Mouse (Mus musculus) kidney, adult 9 months (tissue): Measurements from ENCODE around the gene Usp33.
A peak's percentile ranks its signal among the peaks of the same experiment; 100 is the strongest.
"Not testable (repeated sequence)": the region's sequence is repeated elsewhere in the genome, so short reads cannot be mapped to it uniquely, and the experiment has no call there.

Source experiments
- DNase-seq: peaks from one replicate; pipeline ENCODE4 v3.0.0; 2022

Gene Usp33

DNA sequence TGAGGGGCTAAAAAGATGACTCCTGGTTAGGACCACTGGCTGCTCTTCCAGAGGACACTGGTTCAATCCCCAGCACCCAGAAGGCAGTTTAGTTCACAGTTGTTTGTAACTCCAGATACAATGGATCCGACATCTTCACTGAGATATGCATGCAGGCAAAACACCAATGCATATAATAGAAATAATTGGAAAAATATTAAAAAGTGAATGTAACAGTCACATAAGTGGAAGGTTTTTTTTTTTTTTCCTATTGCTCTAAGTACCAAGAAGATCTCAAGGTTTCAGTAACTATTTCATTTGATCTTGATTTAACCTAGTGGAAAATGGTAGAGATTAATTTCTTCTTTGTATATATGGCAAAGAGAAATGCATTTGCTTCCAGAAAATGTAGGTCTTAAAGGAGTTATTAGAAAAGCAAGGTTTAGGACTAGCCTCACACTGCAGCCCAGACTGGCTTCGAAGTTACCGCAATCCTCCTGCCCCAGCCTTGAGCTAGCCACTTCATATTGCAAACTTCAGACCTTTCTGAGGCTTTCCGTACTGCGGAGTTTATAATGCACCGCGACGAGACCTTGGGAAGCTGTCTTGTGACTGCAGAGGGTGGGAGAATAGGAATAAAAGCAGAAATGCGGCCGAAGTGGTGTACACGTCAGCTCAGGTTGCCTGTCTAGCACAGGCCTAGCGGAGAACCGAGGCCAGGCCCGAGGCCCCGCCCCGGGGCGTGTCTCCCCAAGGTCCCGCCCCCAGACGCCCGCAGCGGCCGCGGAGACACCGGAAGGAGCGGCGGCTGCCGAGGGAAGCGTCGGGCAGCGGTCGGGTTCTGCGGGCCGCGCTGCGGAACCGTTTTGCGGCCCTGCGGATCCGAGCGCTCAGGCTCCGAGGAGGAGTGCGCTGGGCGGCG, at the start of gene Usp33:
Usp33 (plus strand) TSS at position 747 of the 901 bp plus-strand sequence.
- peak; percentile 95 for DNase-seq

DNA sequence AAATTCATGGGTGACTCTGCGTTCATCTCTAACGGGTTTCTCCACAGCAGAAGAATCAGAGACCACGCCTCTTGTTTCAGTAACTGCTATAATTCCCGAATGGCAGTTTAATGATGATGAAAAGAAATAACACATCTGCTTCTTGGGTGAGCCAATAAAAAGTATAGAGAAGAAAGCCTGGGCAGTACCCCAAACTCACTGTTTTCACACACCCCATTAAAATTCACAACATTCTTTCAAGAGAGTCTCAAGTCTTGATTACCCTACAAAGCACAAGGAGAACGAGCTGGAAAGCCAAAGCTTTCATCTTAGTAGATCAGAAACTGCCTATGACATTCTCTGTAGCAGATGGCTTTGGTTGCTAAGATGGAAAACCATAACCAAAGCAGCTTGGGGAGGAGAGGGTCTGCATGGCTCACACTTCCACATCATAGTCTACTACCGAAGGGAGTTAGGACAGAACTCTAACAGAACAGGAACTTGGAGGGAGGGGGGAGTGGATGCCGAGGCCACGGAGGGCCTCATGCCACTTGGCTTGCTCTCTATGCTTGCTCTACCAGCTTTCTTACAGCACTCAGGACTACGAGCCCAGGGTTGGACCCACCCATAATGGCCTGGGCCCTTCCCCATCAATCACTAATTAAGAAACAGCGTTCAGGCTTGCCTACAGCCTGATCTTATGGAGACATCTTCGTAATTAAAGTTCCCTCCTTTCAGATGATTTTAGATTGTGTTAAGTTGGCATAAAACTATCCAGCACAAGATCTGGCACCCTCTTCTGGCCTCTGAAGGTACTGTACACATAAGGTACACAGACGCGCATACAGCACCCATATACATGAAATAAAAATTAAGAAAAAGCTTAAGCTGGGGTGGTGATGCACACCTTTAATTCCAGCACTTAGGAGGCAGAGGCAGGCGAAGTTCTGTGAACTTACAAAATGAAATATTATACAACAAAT, 45.6 kb upstream of the Usp33 start:
- DNase-seq: no peak

DNA sequence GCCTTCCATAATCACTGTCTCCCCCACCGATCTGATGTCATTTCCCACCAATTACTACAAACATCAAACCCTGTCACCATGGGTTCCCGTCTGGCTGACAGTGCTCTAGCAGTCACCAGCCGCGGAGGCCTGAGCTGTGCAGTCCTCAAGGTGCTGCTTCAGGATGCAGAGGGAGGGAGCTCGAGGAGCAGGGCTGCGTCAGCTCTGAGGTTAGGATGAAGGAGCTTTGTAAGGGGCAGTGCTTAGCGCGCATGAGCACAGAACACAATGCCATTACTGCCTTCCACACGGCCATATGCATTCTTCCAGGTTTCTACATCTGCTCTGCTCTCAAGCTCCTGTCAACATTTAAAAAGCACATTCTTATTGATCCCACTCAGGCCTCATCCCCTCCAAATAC, 43.3 kb upstream of the Usp33 start:
- no peak for DNase-seq

DNA sequence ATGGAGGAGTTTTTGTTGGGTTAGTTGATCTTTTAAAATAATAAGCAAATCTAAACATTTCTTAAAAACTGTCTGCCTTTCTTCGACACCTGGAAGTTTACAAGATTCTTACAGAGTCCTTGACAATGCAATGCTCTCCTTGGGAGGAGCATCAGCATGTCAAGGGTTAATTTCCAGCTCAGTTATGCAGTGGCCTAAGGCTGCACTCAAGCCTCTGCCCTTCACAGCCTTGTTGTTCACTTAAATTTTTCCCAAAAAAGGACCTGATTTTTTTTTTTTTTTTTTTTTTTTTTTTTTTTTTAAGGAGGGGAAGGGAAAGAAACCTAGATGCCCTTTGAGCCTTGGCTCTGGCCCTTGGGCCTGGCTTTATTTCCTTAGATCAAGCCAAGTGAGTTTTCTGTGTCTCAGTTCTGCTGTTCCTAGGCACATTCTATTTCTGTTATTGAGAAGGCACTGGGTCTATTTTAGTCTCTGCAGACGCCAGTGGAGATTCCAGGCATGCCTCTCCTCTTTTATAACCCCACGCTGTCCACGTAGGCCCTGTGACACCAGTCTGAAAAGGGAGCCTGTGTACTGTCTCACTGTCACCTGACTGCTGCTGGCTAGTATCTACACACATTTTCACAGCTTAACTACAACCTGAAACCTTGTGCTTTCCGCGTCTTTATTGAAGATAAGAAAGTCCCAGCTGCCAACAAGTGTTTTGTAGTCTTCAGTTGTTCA, 42.0 kb upstream of the Usp33 start:
- peak; percentile 42 for DNase-seq

DNA sequence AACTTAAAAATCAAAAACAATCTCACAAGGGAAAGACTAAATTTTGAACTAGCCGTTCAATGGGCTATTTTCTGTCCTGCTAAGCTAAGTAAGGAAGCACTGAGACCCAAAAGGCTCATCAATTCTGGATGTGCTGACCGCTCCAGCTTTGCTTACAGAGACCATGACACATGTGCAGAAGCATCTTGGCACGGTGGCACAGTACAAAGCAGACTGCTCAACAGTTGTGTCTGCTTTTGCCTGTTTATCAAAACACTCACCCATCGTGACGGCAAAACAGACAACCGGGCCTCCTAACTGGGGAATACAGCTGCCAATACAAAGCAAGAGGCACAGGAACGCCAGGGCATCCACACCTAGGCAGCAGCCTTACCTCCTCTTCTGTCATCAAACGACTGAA, 41.2 kb upstream of the Usp33 start:
- DNase-seq: no peak

DNA sequence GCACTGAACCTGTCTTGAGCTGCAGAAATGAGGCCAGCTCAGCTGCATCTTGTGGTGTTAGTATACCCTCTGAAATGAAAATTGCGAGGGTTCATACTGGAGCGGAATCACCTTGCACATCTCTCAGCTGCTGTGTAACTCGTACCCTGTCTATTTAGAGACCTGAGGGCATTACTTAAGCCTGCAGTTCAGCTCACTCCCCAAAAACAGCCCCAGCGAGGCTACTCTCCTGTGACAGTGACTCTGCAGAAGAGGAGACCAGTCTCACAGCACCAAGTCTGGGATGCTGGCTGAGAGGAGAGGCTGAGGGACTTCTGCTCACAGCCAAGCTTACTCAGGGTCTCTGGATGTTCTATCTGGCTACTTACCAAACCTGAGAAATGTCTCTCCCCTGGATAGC, 40.3 kb upstream of the Usp33 start:
- DNase-seq: no peak

DNA sequence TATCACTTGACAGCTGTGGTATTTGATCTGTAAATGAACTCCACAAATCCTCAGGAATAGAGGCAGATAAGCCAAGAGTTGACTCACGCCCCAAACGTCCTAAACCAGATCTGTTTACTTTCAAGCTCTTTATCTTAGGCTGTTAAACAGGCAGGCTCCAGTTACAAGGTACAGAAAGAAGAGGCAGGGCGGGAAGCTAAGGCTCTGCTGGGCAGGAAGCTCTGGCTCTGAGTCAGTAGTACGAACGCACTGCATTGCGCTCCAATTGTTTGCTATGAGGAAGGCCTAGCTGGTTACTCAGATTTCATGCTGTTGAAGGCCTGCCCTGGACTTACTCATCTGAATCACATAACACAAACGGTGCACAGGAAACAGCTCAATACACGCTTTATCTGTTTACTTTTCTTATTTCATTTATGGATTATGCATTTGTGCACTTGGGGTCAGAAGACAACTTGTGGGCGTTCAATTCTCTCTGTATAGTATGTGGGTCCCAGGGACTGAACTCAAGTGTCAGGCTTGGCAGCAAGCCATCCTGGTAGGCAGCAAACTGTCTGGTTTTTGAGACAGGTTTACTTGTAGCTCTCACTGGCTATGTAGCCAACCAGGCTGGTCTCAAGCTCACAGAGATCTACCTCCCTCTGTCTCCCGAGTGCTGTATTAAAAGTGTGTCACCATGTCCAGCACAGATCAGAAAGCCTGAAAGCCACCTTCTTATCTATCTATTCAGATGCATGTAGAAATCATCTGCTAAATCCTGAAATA, 37.6 kb upstream of the Usp33 start:
- no peak for DNase-seq

DNA sequence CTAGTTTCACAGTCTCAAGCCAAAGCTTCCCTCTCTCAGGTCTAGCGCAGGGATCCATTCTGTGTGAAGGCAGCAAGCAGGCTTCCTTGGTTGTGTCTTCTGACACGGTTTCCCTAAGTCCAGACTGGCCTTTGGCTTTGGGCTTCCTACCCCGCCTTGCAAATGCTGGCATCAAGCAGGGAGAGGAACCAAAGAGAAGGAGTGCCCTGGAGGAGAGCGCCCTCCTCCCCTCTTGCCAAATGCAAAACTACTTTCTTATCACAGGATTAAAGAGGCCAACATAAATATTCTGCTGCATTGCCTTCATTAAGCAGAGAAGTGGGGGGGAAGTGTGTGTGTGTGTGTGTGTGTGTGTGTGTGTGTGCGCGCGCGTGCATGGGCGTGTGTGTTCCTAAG, 37.0 kb upstream of the Usp33 start:
- DNase-seq: no peak

DNA sequence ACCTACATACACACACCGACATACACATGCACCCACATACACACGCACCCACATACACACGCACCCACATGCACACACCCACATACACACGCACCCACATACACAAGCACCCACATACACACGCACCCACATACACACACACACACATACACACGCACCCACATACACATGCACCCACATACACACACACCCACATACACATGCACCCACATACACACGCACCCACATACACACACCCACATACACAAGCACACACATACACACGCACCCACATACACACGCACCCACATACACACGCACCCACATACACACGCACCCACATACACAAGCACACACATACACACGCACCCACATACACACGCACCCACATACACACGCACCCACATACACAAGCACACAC, 31.6 kb upstream of the Usp33 start:
- not testable (repeated sequence) for DNase-seq

DNA sequence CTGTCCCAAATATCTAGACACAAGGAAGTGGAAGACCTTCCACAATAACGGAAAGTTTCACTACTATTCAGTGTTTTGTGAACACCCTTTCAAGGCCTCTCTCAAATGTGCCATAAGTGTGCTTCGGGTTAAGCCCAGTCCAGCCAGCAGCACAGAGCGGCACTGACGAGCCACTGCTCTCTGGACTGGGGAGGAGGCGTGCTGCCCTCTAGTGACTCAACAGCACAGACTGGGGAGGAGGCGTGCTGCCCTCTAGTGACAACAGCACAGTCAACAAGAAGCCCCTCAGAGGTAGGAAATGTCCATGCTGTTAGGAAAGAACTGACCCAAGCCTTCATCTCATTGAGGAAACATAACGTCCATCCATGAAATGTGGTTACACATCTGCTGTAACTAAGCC, 30.7 kb upstream of the Usp33 start:
- DNase-seq: peak; percentile 87

DNA sequence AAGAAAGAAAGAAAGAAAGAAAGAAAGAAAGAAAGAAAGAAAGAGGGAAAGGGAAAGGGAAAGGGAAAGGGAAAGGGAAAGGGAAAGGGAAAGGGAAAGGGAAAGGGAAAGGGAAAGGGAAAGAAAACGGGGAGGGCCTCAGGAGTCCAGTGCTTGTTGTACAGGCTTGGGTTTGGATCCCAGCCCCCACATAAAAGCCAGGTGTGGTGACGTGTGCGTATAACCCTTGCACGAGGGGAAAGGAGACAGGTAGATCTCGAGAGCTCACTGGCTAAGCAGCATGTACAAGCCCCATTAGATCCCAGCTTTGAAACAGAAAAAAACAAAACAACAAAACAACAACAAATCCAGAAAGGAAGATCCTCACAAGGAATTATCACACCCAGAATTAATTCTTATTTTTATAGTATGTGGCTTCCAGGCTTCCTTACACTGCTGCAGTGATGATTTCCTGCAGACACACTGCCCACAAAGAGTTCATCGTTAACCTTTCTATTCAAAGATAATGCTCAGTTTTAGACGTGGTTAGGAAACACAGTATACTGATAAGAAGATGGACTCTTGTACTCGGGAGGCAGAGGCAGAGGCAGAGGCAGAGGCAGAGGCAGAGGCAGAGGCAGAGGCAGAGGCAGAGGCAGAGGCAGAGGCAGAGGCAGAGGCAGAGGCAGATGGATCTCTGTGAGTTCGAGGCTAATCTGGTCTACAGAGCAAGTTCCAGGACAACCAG, 29.7 kb upstream of the Usp33 start:
- not testable (repeated sequence) for DNase-seq

DNA sequence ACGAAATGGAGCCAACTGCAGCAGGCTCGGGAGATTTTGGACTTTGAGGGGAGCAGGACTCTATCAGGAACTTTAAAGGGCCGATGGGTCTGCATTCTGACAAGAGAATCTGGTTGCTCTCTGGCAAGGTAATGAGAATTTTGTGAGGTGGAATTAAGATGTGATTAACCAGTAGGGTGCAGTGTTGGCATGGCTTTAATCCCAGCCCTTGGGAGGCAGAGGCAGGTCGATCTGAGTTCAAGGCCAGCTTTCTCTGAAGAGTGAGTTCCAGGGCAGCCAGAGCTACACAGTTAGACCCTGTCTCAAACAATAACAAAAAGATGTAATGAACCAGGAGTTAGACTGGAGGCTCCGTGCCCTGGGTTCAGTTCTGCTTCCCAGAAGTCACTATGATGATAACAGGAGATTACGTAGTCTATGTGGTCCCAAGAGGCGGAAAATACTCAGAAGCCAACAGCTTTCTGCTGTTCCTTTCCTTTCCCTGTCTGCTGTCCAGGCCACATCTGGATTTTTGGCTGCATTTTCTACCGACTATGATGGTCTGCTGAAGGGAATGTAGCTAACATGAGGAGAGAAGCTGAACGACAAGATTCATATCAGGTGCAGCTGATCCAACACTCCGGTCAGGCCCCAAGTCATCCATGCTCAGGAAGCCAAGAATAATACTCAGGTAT, 25.2 kb upstream of the Usp33 start:
- DNase-seq: no peak

DNA sequence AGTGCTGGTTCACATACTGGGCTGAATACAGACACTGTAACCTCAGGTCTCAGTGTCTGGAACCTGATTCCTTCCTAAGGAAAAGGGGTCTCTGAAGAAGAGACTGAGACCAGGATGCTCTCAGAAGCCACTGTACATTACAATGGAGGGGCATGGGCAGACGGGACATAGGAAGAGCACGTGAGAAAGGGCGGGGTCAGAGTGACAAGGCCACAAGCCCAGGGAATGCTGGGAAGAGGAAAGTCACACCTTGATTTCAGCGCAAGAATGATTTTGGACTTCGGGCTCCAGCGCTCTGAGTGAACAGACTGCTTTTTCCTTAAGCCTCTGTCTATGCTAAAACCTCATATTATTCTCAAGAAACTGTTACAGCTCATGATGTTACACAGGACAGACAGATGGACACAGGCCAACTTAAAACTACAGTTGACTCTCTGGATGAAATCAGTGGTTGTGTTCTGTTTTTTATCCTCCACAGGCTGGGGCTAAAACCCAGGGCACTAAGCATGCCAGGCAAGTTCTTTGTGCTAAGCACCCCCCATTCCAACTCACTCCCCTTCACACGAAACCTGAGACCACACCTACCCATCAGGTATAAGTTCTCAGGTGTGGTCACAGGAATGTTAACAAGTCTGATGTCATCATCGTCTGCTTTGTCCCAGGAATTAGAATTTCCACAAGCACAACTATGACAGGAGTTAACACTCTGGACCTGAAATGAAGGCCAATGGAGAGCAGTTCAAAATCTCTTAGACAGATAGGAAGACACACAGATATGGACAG, 24.3 kb upstream of the Usp33 start:
- DNase-seq: no peak

DNA sequence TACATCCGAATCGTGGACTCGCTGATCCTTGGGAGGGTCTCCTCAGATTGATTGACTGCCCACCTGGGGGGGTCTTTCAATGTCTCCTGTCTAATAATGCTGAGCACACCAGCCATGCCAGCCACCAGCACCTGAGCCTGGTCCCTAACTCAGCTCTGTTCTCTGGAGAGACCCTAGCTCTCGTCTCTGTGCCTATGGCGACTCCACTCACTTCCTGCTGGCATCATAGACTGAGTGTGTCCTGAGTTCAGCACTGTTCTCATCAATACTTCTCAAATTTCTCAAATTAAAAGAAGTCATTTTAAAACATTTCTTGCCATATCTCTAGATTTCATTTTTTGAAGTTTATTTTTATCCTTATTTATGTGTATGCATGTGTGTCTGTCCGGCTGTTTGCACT, 14.2 kb upstream of the Usp33 start:
- no peak for DNase-seq

DNA sequence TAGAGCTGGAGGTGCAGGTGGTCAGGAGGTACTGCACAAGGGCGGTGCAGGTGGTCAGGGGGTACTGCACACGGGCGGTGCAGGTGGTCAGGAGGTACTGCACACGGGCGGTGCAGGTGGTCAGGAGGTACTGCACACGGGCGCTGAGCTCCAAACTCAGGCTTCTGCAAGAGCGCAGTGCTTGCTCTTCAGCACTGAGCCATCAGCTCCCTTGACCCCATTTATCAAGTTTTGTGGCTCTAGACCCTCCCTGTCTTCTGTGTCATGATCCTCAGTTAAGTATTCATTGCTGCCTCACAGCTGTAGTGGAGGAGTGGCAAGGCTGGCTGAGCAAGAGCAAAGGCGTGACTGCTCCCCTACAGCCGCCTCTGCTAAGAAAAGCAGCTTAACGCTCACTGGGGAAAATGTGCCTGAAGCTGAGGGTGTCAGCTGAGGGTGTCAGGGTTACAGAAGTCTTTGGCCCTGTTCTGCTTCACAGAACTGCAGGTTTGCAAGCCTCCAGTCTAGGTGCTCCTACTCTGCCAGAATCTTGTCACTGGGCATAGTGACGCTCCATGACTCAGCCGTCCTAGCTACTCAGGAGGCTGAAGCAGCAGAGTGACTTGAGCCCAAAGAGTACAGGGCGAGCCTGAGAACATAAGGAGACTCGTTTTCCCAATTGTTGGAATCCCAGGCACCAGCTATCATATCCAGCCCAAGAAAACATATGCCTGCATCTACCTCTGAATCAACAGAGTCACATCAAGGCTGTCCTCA, 13.6 kb upstream of the Usp33 start:
- no peak for DNase-seq

DNA sequence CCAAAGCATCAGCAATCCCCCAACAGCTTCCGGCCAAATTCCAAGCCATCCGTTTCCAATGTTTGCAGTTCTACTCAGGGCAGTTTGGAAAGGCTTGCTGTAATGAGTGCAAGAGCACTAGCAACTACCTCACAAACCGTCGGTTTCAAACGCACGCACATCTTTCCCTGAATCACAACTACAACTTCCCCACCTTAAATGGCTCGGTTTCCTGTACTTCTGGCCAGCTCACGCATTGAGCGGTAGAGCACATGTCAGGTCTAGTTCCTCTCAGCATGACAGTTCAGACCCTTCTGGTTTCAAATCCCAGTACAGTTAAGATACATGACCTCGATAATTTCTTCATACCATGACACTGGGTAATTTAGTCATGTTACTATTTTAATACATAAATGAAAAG, 12.6 kb upstream of the Usp33 start:
- DNase-seq: no peak

DNA sequence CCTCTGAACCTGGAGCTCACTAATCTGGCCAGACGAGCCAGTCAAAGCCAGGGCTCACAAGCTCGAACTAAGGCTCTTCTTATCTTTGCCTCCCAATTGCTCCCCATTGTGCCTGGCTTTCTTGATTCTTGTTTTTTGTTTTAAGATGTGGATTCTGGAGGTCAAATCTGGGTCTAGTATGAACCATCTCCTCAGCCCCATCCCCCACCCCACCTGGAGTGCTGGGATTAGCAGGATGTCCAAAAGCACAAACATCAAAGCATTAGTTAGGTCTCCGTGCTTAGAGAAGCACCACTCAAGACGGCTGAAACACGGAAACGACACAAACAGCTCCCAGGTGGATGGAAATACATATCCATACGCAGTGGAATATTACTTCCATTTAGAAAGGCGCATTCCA, 10.2 kb upstream of the Usp33 start:
- DNase-seq: no peak

DNA sequence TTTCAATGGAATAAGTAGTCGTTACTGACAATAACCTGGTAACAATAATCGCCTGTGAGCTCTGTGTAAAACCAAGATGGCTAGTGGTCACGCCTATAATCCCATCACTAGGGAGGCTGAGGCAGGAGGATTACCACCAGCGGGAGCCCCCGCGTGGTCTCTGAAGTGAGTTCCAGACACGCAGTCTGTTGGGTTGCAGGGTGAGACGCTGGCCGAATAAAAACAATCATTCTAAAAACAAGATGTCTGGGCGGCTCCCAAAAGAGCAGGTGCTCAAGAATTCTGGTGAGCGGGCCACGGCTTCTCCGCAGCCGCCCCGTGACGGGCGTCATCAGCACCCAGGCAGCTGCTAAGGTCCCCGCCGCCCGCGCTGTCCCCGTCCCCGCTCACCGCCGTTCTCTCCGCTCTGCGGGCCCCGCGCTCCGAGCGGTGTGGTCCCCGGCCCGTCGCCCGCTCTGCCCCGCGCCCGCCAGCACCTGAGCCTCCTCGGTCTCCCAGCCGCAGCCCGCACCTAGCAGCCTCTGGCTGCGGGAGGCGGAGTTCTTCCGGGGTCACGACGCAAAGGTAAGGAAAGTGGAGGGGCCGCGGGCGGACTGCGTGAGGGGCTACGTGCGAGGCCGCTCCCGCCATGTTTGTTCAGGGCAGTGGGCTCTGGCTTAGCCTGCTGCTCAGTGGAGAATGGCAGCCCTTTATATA, 6.3 kb upstream of the Usp33 start, which contains the start of gene Miga1:
Miga1 (minus strand) TSS at position 546 of the 696 bp plus-strand sequence.
- DNase-seq: peak; percentile 62
